Mouse (Mus musculus) midbrain, embryonic 16.5 days (tissue): ENCODE measurements around the gene Trappc3l. TPM values are rescaled to one million over a fixed set of nuclear protein-coding genes. Genes with fewer than 3 reads are reported as not detected.

ENCODE experiments used
- ATAC-seq: fragments of 200-750 bp; cut with Nextera tagmentation; 2 replicates; pipeline ENCODE4 v1.8.0; 2017; ENCODE audit warnings: moderate TSS enrichment
- H3K27ac ChIP-seq: fragments of 300-500 bp; sonication (generic); 2 replicates; pipeline ENCODE4 v1.5.1; 2014; ENCODE audit warnings: mild to moderate bottlenecking, low read length, mixed read lengths
- H3K27me3 ChIP-seq: fragments of 300-500 bp; sonication (generic); 2 replicates; pipeline ENCODE4 v1.6.1; 2014; ENCODE audit warnings: low read depth, low read length, mixed read lengths; ENCODE audit not compliant: control insufficient read depth, insufficient read depth
- H3K36me3 ChIP-seq: fragments of 300-500 bp; sonication (generic); 2 replicates; pipeline ENCODE4 v1.6.1; 2014; ENCODE audit warnings: mild to moderate bottlenecking, low read length, moderate library complexity, mixed read lengths; ENCODE audit not compliant: control insufficient read depth, insufficient read depth
- H3K4me1 ChIP-seq: fragments of 300-500 bp; sonication (generic); 2 replicates; pipeline ENCODE4 v1.6.1; 2014; ENCODE audit warnings: mild to moderate bottlenecking, low read length, mixed read lengths; ENCODE audit not compliant: control insufficient read depth, insufficient read depth
- H3K4me2 ChIP-seq: fragments of 300-500 bp; sonication (generic); 2 replicates; pipeline ENCODE4 v1.6.1; 2014; ENCODE audit warnings: mild to moderate bottlenecking, low read length, mixed read lengths
- H3K4me3 ChIP-seq: fragments of 300-500 bp; sonication (generic); 2 replicates; pipeline ENCODE4 v1.5.1; 2014; ENCODE audit warnings: low read depth, mild to moderate bottlenecking, low read length, moderate library complexity, mixed read lengths
- H3K9ac ChIP-seq: fragments of 300-500 bp; sonication (generic); 2 replicates; pipeline ENCODE4 v1.6.1; 2014; ENCODE audit warnings: low read depth, low read length, mixed read lengths
- H3K9me3 ChIP-seq: fragments of 300-500 bp; sonication (generic); replicated peaks from 2 replicates; pipeline ENCODE4 v1.6.1; 2014; ENCODE audit warnings: mild to moderate bottlenecking, low read length, mixed read lengths; ENCODE audit not compliant: control insufficient read depth, poor library complexity, severe bottlenecking
- WGBS: fragments of 180-500 bp; shearing (Covaris S2); extraction: QIAGEN DNeasy Blood & Tissue Kit; methylation state at CpG from one replicate; pipeline ENCODE4 v1.1.7; 2014; 5-methylcytosine and 5-hydroxymethylcytosine counted together
- polyA plus RNA-seq: library from polyadenylated mRNA; unstranded; fragments of >200 nt; fragmentation: Nextera tagmentation; extraction: Ambion mirVana; gene quantifications from 2 replicates; pipeline ENCODE4 v1.2.1, GENCODE M21; 2015

The Trappc3l gene
- polyA plus RNA-seq, 1 experiment from 2014 or later = not detected

- no peak overlapping the region for H3K27ac ChIP-seq
- 81% methylated on average over 4 of the region's 4 CpGs for WGBS
- no peaks in the 10 kb centered on the region for H3K36me3 ChIP-seq
- no peak for ATAC-seq
- H3K4me1 ChIP-seq = no peaks in the 10 kb centered on the region
- no peak overlapping the region for H3K4me3 ChIP-seq
- no peaks in the 10 kb centered on the region for H3K9me3 ChIP-seq
- H3K4me2 ChIP-seq = no peak overlapping the region
- no peaks in the 10 kb centered on the region for H3K27me3 ChIP-seq
- no peak overlapping the region for H3K9ac ChIP-seq
These were observed 74.8 kb downstream of the Trappc3l start for GRCm38 (mm10) chr10:34111964-34112738.

GRCm38 (mm10) chr10:34117131-34117530 lies 79.7 kb downstream of the Trappc3l start:
- no peak overlapping the region for H3K9ac ChIP-seq
- no peaks in the 10 kb centered on the region for H3K27me3 ChIP-seq
- no peak overlapping the region for H3K4me2 ChIP-seq
- H3K9me3 ChIP-seq = no peaks in the 10 kb centered on the region
- no peak for ATAC-seq
- no peak overlapping the region for H3K4me3 ChIP-seq
- H3K4me1 ChIP-seq = no peaks in the 10 kb centered on the region
- no peaks in the 10 kb centered on the region for H3K36me3 ChIP-seq
- WGBS = 81% methylated on average over 3 of the region's 3 CpGs
- no peak overlapping the region for H3K27ac ChIP-seq

GRCm38 (mm10) chr10:34117770-34118169 lies 80.4 kb downstream of the Trappc3l start:
- Histone ChIP-seq H3K9me3 (no peaks in the 10 kb centered on the region), H3K27ac (no peak overlapping the region), H3K4me3 (no peak overlapping the region), H3K4me2 (no peak overlapping the region), H3K4me1 (no peaks in the 10 kb centered on the region), H3K9ac (no peak overlapping the region), H3K27me3 (no peaks in the 10 kb centered on the region), H3K36me3 (no peaks in the 10 kb centered on the region)
- no peak for ATAC-seq

- Histone ChIP-seq H3K4me3 (no peak overlapping the region), H3K4me1 (no peaks in the 10 kb centered on the region), H3K27ac (no peak overlapping the region), H3K9ac (no peak overlapping the region), H3K27me3 (no peaks in the 10 kb centered on the region), H3K36me3 (no peaks in the 10 kb centered on the region), H3K9me3 (no peaks in the 10 kb centered on the region), H3K4me2 (no peak overlapping the region)
- 96% methylated on average over 2 of the region's 2 CpGs for WGBS
- ATAC-seq = no peak
These were observed 81.0 kb downstream of the Trappc3l start for GRCm38 (mm10) chr10:34118421-34118820.

GRCm38 (mm10) chr10:34127392-34128378 lies 90.3 kb downstream of the Trappc3l start, which contains the start of gene Calhm6:
Gene Calhm6 (minus strand): TSS chr10:34127984.
- no peaks in the 10 kb centered on the region for H3K27me3 ChIP-seq
- H3K36me3 ChIP-seq = no peaks in the 10 kb centered on the region
- H3K9me3 ChIP-seq = no peaks in the 10 kb centered on the region; the same call in 1 of the 2 replicates
- 15% methylated on average over 44 of the region's 44 CpGs for WGBS
- H3K4me1 ChIP-seq = peaks cover 2% of the 10 kb centered on the region; the same call in 1 of the 2 replicates
- no peak within 1 kb of the TSS for H3K27ac ChIP-seq
- peak within 1 kb of the TSS; percentile 70 for H3K4me2 ChIP-seq
- H3K4me3 ChIP-seq = peak within 1 kb of the TSS; percentile 51
- peak; percentile 94 for ATAC-seq
- H3K9ac ChIP-seq = peak within 1 kb of the TSS; percentile 66

GRCm38 (mm10) chr10:34128391-34128790 lies 91.0 kb downstream of the Trappc3l start:
- WGBS = 88% methylated on average over 6 of the region's 6 CpGs
- Histone ChIP-seq H3K4me1 (peaks cover 2% of the 10 kb centered on the region; the same call in 1 of the 2 replicates), H3K4me2 (no peak overlapping the region), H3K9me3 (no peaks in the 10 kb centered on the region; the same call in 1 of the 2 replicates), H3K36me3 (no peaks in the 10 kb centered on the region), H3K9ac (no peak overlapping the region), H3K27ac (no peak overlapping the region), H3K27me3 (no peaks in the 10 kb centered on the region), H3K4me3 (no peak overlapping the region)
- ATAC-seq = no peak

- Histone ChIP-seq H3K27ac (no peak overlapping the region), H3K27me3 (no peaks in the 10 kb centered on the region), H3K4me2 (no peak overlapping the region), H3K4me1 (peaks cover 2% of the 10 kb centered on the region; the same call in 1 of the 2 replicates), H3K4me3 (no peak overlapping the region), H3K36me3 (no peaks in the 10 kb centered on the region), H3K9ac (no peak overlapping the region), H3K9me3 (no peaks in the 10 kb centered on the region)
- 88% methylated on average over 2 of the region's 2 CpGs for WGBS
- no peak for ATAC-seq
These were observed 94.0 kb downstream of the Trappc3l start for GRCm38 (mm10) chr10:34131356-34131755.

GRCm38 (mm10) chr10:34136432-34136831 lies 99.0 kb downstream of the Trappc3l start:
- no peak overlapping the region for H3K9ac ChIP-seq
- no peaks in the 10 kb centered on the region for H3K36me3 ChIP-seq
- no peak for ATAC-seq
- H3K4me3 ChIP-seq = no peak overlapping the region
- H3K9me3 ChIP-seq = no peaks in the 10 kb centered on the region; the same call in 1 of the 2 replicates
- no peak overlapping the region for H3K4me2 ChIP-seq
- no peaks in the 10 kb centered on the region for H3K27me3 ChIP-seq
- 21% methylated on average over 6 of the region's 6 CpGs for WGBS
- H3K4me1 ChIP-seq = no peaks in the 10 kb centered on the region
- no peak overlapping the region for H3K27ac ChIP-seq
